8 mouse cellular contexts compared by ENCODE assay signal in genomic region chr10:79704065-79704969, GRCm38 (mm10). TPM values are rescaled to one million over a fixed set of nuclear protein-coding genes. Genes with fewer than 3 reads are reported as not detected.
DNase-seq lines count a peak whose midpoint lies in the region; ATAC-seq lines count a peak whose summit lies in the region.

Gene Bsg, plus strand, starts transcription at chr10:79704491.

- DNase-seq in Muller cell, postnatal 12 days (ENCODE audit: inconsistent ontology term): peak; percentile 100
- DNase-seq in cerebellum, adult 9-11 months: peak; percentile 99
- DNase-seq in frontal cortex, postnatal 10 days (ENCODE audit: low spot score in 2 of 2): peak; percentile 99
- DNase-seq in layer of hippocampus, postnatal 14 days (ENCODE audit: low spot score in 2 of 2): peak; percentile 97 to 99
- peak; percentile 99 for DNase-seq in lung, postnatal 14 days
- DNase-seq in retina, adult 2 months (ENCODE audit: low read depth, low spot score): peak; percentile 96
- DNase-seq in thymus, postnatal 36 days: peak; percentile 96 to 99

- H3K4me1 ChIP-seq in hindbrain, embryonic 12.5 days: peaks cover 32% of the 10 kb centered on the region

- WGBS in hindbrain, embryonic 12.5 days: under 1% methylated on average over 65 of the region's 65 CpGs

- peak within 1 kb of the TSS; percentile 93 for H3K4me2 ChIP-seq in hindbrain, embryonic 12.5 days (replicated peaks)

- H3K9ac ChIP-seq in hindbrain, embryonic 12.5 days: peak within 1 kb of the TSS; percentile 84

- H3K27me3 ChIP-seq in hindbrain, embryonic 12.5 days: no peaks in the 10 kb centered on the region

- H3K4me3 ChIP-seq in hindbrain, embryonic 12.5 days: peak within 1 kb of the TSS; percentile 76

- H3K36me3 ChIP-seq in hindbrain, embryonic 12.5 days: peaks cover 16% of the 10 kb centered on the region

- peak; percentile 97 for ATAC-seq in hindbrain, embryonic 12.5 days (ENCODE audit: low FRiP score)

- H3K9me3 ChIP-seq in hindbrain, embryonic 12.5 days (replicated peaks): no peaks in the 10 kb centered on the region

- peak within 1 kb of the TSS; percentile 84 for H3K27ac ChIP-seq in hindbrain, embryonic 12.5 days

RNA-seq across cellular contexts. Expression of gene Bsg, which starts in this region (rescaled TPM):
- 658 and 661 TPM in 2 replicates for polyA plus RNA-seq in hindbrain, embryonic 12.5 days (2016; fragmentation: Nextera tagmentation; extraction: Ambion mirVana)
- total RNA-seq in layer of hippocampus, postnatal 14 days (2021): 100 to 1,000 TPM; 695 to 807 TPM

Comparison
In these comparisons a context has a peak if more than half of its experiments do, and no peak if none do; other contexts are left out.
1. Peak in every context shown above with its lines: DNase-seq, ATAC-seq, H3K4me3 ChIP-seq and H3K27ac ChIP-seq.